Mouse (Mus musculus) midbrain, embryonic 10.5 days (tissue): Measurements from ENCODE around the gene Hnrnpd. TPM values are rescaled to one million over a fixed set of nuclear protein-coding genes. Genes with fewer than 3 reads are reported as not detected.

Source experiments
- DNase-seq: peaks from one replicate; pipeline ENCODE4 v3.0.0-alpha.2; 2017; ENCODE audit warnings: low spot score
- H3K27ac ChIP-seq: fragments of 300-500 bp; sonication (generic); replicated peaks from 2 replicates; pipeline ENCODE4 v1.5.1; 2016; ENCODE audit warnings: mild to moderate bottlenecking
- H3K27me3 ChIP-seq: fragments of 300-500 bp; sonication (generic); 2 replicates; pipeline ENCODE4 v1.6.1; 2016; ENCODE audit warnings: low read depth, mild to moderate bottlenecking; ENCODE audit not compliant: poor library complexity, severe bottlenecking
- H3K36me3 ChIP-seq: fragments of 300-500 bp; sonication (generic); 2 replicates; pipeline ENCODE4 v1.6.1; 2016; ENCODE audit warnings: mild to moderate bottlenecking, moderate library complexity
- H3K4me1 ChIP-seq: fragments of 300-500 bp; sonication (generic); 2 replicates; pipeline ENCODE4 v1.6.1; 2016
- H3K4me3 ChIP-seq: fragments of 300-500 bp; sonication (generic); 2 replicates; pipeline ENCODE4 v1.5.1; 2016; ENCODE audit warnings: mild to moderate bottlenecking, moderate library complexity
- H3K9me3 ChIP-seq: fragments of 300-500 bp; sonication (generic); replicated peaks from 2 replicates; pipeline ENCODE4 v1.6.1; 2016; ENCODE audit warnings: mild to moderate bottlenecking
- WGBS: fragments of 180-500 bp; shearing (Covaris S2); methylation state at CpG from one replicate; pipeline ENCODE4 v1.1.7; 2016; 5-methylcytosine and 5-hydroxymethylcytosine counted together
- polyA plus RNA-seq: library from polyadenylated mRNA; unstranded; fragments of >200 nt; fragmentation: Nextera tagmentation; extraction: Ambion mirVana; gene quantifications from 2 replicates; pipeline ENCODE4 v1.2.1, GENCODE M21; 2016

The Hnrnpd gene
- 207 and 256 TPM in 2 replicates for polyA plus RNA-seq

- peak within 1 kb of the TSS; percentile 100 for H3K27ac ChIP-seq
Measured at GRCm38 (mm10) chr5:99978699-99979442, at the start of gene Hnrnpd, which contains the start of gene 4930524J08Rik. Hnrnpd (minus strand) TSS chr5:99978938. 4930524J08Rik (plus strand) TSS chr5:99979061.

DNA sequence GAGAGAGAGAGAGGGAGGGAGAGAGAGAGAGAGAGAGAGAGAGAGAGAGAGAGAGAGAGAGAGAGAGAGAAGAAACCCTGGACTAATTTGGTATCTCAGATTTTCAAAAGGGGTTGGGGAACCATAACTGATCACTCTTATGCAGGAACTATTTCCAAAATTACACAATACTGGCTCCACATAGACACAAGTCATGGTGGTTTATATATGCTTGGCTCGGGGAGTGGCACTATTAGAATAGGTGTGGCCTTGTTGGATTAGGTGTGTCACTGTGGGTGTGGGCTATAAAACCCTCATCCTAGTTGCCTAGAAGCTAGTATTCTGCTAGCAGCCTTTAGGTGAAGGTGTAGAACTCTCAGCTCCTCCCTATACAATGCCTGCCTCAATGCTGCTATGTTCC lies 46.1 kb upstream of the Hnrnpd start:
- no peaks in the 10 kb centered on the region for H3K9me3 ChIP-seq
- WGBS: 87% methylated on average over 1 of the region's 1 CpGs

More at GRCm38 (mm10) chr5:99978699-99979442, at the start of gene Hnrnpd, which contains the start of gene 4930524J08Rik:
- WGBS: under 1% methylated on average over 80 of the region's 97 CpGs
- H3K36me3 ChIP-seq: peaks cover 32% of the 10 kb centered on the region
- H3K4me3 ChIP-seq: peak within 1 kb of the TSS; percentile 96
- no peaks in the 10 kb centered on the region for H3K27me3 ChIP-seq
- peak; percentile 98 for DNase-seq
- peaks cover 31% of the 10 kb centered on the region for H3K4me1 ChIP-seq
- no peaks in the 10 kb centered on the region for H3K9me3 ChIP-seq

GRCm38 (mm10) chr5:100024403-100024802 lies 45.7 kb upstream of the Hnrnpd start:
- H3K36me3 ChIP-seq: no peaks in the 10 kb centered on the region
- no peaks in the 10 kb centered on the region for H3K9me3 ChIP-seq
- H3K27ac ChIP-seq: no peak overlapping the region
- H3K27me3 ChIP-seq: no peaks in the 10 kb centered on the region
- 74% methylated on average over 5 of the region's 5 CpGs for WGBS
- no peak for DNase-seq
- H3K4me3 ChIP-seq: no peak overlapping the region
- no peaks in the 10 kb centered on the region for H3K4me1 ChIP-seq

More for the DNA sequence above, 46.1 kb upstream of the Hnrnpd start:
- no peak for DNase-seq
- Histone ChIP-seq H3K27ac (no peak overlapping the region), H3K4me3 (no peak overlapping the region), H3K36me3 (no peaks in the 10 kb centered on the region), H3K4me1 (no peaks in the 10 kb centered on the region), H3K27me3 (no peaks in the 10 kb centered on the region)

- Histone ChIP-seq H3K27me3 (no peaks in the 10 kb centered on the region), H3K4me3 (no peak overlapping the region), H3K36me3 (no peaks in the 10 kb centered on the region), H3K27ac (no peak overlapping the region), H3K4me1 (no peaks in the 10 kb centered on the region), H3K9me3 (no peaks in the 10 kb centered on the region)
- DNase-seq: no peak
Measured at GRCm38 (mm10) chr5:100020089-100020488, 41.4 kb upstream of the Hnrnpd start.

- Histone ChIP-seq H3K4me3 (no peak overlapping the region), H3K27me3 (no peaks in the 10 kb centered on the region), H3K9me3 (no peaks in the 10 kb centered on the region), H3K27ac (no peak overlapping the region), H3K36me3 (no peaks in the 10 kb centered on the region), H3K4me1 (no peaks in the 10 kb centered on the region)
- DNase-seq: no peak
- 89% methylated on average over 9 of the region's 9 CpGs for WGBS
Measured at GRCm38 (mm10) chr5:100012599-100012998, 33.9 kb upstream of the Hnrnpd start.

DNA sequence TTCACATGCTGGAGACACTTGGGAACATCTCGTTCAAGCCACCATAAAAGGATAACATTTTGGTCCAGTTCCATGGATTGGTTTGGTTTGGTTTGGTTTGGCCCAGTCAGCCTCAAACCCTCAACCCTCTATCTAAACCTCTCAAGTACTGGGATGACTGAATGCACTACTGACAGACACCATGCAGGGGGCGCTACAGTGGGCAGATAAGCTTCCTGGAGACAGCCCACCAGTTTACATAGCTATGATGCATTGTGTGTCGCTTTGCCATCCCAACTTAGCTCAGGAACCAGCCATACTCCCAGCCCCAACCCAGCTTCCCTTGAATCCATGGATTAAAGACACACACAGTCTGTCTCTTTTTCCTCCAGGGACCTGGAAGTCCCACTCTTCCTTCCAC lies 29.7 kb upstream of the Hnrnpd start:
- Histone ChIP-seq H3K9me3 (no peaks in the 10 kb centered on the region), H3K4me1 (no peaks in the 10 kb centered on the region), H3K27ac (no peak overlapping the region), H3K27me3 (no peaks in the 10 kb centered on the region), H3K4me3 (no peak overlapping the region), H3K36me3 (no peaks in the 10 kb centered on the region)
- DNase-seq: no peak
- WGBS: 62% methylated on average over 3 of the region's 3 CpGs

DNA sequence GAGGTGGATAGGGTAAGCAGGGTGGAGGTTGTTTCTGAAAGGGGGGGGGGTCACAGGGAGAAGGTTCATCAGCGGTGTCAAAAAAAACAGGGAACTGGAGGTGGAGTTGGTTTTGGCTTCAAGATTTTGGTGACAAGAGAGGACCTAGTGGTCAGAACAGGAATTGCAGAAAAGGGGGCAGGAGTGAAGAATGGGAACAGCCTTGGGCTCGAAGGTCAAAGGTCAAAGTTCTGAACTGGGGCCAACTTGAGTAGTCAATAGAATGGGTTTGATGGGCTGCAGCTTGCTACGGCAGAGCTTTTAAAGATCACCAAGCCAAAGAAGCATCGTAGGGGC lies 28.3 kb upstream of the Hnrnpd start:
- WGBS: 80% methylated on average over 4 of the region's 4 CpGs
- Histone ChIP-seq H3K36me3 (no peaks in the 10 kb centered on the region), H3K4me1 (no peaks in the 10 kb centered on the region), H3K9me3 (no peaks in the 10 kb centered on the region), H3K4me3 (no peak overlapping the region), H3K27ac (no peak overlapping the region), H3K27me3 (no peaks in the 10 kb centered on the region)
- DNase-seq: no peak

GRCm38 (mm10) chr5:100006324-100007039 lies 27.7 kb upstream of the Hnrnpd start:
- Histone ChIP-seq H3K9me3 (no peaks in the 10 kb centered on the region), H3K4me3 (no peak overlapping the region), H3K27ac (no peak overlapping the region), H3K36me3 (no peaks in the 10 kb centered on the region), H3K4me1 (no peaks in the 10 kb centered on the region), H3K27me3 (no peaks in the 10 kb centered on the region)
- no peak for DNase-seq
- 89% methylated on average over 4 of the region's 4 CpGs for WGBS

- H3K4me1 ChIP-seq: no peaks in the 10 kb centered on the region
- H3K4me3 ChIP-seq: no peak overlapping the region
- no peaks in the 10 kb centered on the region for H3K9me3 ChIP-seq
- WGBS: 82% methylated on average over 6 of the region's 6 CpGs
- no peaks in the 10 kb centered on the region for H3K27me3 ChIP-seq
- DNase-seq: no peak
- no peak overlapping the region for H3K27ac ChIP-seq
- H3K36me3 ChIP-seq: no peaks in the 10 kb centered on the region
Measured at GRCm38 (mm10) chr5:100005896-100006295, 27.2 kb upstream of the Hnrnpd start.

- Histone ChIP-seq H3K9me3 (no peaks in the 10 kb centered on the region), H3K27me3 (no peaks in the 10 kb centered on the region), H3K36me3 (no peaks in the 10 kb centered on the region), H3K4me3 (no peak overlapping the region), H3K4me1 (no peaks in the 10 kb centered on the region), H3K27ac (no peak overlapping the region)
- 68% methylated on average over 3 of the region's 3 CpGs for WGBS
- no peak for DNase-seq
Measured at GRCm38 (mm10) chr5:100005431-100005830, 26.7 kb upstream of the Hnrnpd start.

DNA sequence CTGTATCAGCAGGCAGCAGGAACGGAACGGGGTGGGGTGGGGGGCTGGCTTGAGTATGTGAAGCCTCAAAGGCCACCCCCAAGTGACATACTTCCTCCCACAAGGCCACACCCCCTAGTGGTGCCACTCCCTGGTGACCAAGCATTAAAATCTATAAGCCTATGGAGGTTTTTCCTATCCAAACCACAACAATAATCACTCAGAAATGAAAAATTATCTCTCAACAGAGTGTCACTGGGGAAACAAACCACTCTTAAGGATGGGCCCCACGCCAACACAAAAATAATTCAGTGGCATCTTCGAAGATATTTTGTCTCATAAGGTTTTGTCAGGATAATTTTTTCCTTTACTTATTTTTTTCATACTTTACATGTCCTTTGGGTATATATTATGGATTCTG lies 25.2 kb upstream of the Hnrnpd start:
- Histone ChIP-seq H3K27ac (no peak overlapping the region), H3K4me1 (no peaks in the 10 kb centered on the region), H3K27me3 (no peaks in the 10 kb centered on the region), H3K9me3 (no peaks in the 10 kb centered on the region), H3K4me3 (no peak overlapping the region), H3K36me3 (no peaks in the 10 kb centered on the region)
- no peak for DNase-seq
- WGBS: 84% methylated on average over 4 of the region's 4 CpGs

GRCm38 (mm10) chr5:100000500-100000899 lies 21.8 kb upstream of the Hnrnpd start:
- no peak overlapping the region for H3K4me3 ChIP-seq
- H3K36me3 ChIP-seq: no peaks in the 10 kb centered on the region
- H3K27ac ChIP-seq: no peak overlapping the region
- no peaks in the 10 kb centered on the region for H3K27me3 ChIP-seq
- no peak for DNase-seq
- peaks cover 7% of the 10 kb centered on the region for H3K9me3 ChIP-seq
- no peaks in the 10 kb centered on the region for H3K4me1 ChIP-seq
- 60% methylated on average over 7 of the region's 8 CpGs for WGBS

DNA sequence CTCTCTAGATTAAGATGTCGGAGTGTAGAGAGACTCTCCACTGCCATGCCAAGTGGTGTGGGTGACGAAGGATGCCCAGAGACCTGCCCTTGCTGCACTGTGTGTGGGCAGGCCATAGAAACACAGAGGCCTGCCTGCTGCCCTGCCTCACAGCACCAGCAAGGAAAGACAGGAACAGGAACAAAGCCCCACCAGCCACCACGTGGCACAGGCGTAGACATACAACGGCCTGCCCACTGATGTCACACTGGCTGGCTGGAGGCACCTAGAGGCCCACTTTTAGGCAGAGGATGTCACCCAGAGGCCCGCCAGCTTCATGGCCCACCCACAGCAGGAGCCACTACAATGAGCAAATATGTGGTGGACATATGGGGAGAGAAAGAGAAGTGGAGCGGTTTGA lies 21.3 kb upstream of the Hnrnpd start:
- Histone ChIP-seq H3K4me3 (no peak overlapping the region), H3K27me3 (no peaks in the 10 kb centered on the region), H3K4me1 (no peaks in the 10 kb centered on the region), H3K36me3 (no peaks in the 10 kb centered on the region), H3K27ac (no peak overlapping the region), H3K9me3 (peaks cover 8% of the 10 kb centered on the region)
- DNase-seq: no peak
- 83% methylated on average over 7 of the region's 7 CpGs for WGBS
